Mouse (Mus musculus) brown adipose tissue, adult 24 weeks (tissue): Measurements from ENCODE around the gene Ugt1a1. TPM values are rescaled to one million over a fixed set of nuclear protein-coding genes. Genes with fewer than 3 reads are reported as not detected.
"Not testable (repeated sequence)": the region's sequence is repeated elsewhere in the genome, so short reads cannot be mapped to it uniquely, and the experiment has no call there.

ENCODE experiments used
- H3K27ac ChIP-seq: fragments of 200-500 bp; replicated peaks from 2 replicates; pipeline ENCODE4 v1.5.1; 2012; ENCODE audit warnings: low read depth, mild to moderate bottlenecking, low read length
- H3K4me1 ChIP-seq: fragments of 200-500 bp; 2 replicates; pipeline ENCODE4 v1.6.1; 2012; ENCODE audit warnings: low read length, mixed read lengths; ENCODE audit not compliant: control insufficient read depth, insufficient read depth, insufficient read length
- H3K4me3 ChIP-seq: fragments of 200-500 bp; 2 replicates; pipeline ENCODE4 v1.5.1; 2012; ENCODE audit warnings: low read depth, mild to moderate bottlenecking, low read length, moderate library complexity; ENCODE audit not compliant: insufficient read depth
- polyA plus RNA-seq: library from polyadenylated mRNA; stranded (reverse); fragments of >200 nt; gene quantifications from 2 replicates; pipeline ENCODE4 v1.2.4, GENCODE M21; 2012; ENCODE audit not compliant: missing spikeins, insufficient read depth, insufficient read length

The Ugt1a1 gene
- polyA plus RNA-seq = 0.95 TPM in 1 of 2 replicates, not detected in the other

- Histone ChIP-seq H3K4me1 (no peaks in the 10 kb centered on the region), H3K4me3 (no peak within 1 kb of the TSS)
These were observed at the start of gene Ugt1a1 for GRCm38 (mm10) chr1:88211812-88212211. Gene Ugt1a1 (plus strand): TSS chr1:88211959.

GRCm38 (mm10) chr1:88165711-88166110, 46.0 kb upstream of the Ugt1a1 start, which contains the start of gene Ugt1a5:
Gene Ugt1a5 (plus strand): TSS chr1:88166012.
- H3K27ac ChIP-seq = no peak within 1 kb of the TSS
- H3K4me1 ChIP-seq = no peaks in the 10 kb centered on the region
- no peak within 1 kb of the TSS for H3K4me3 ChIP-seq

More at GRCm38 (mm10) chr1:88211812-88212211, at the start of gene Ugt1a1:
- H3K27ac ChIP-seq = no peak within 1 kb of the TSS

GRCm38 (mm10) chr1:88172190-88172589, 39.6 kb upstream of the Ugt1a1 start:
- not testable (repeated sequence) for H3K4me1 ChIP-seq, H3K4me3 ChIP-seq, H3K27ac ChIP-seq

- no peak overlapping the region for H3K27ac ChIP-seq
- H3K4me1 ChIP-seq = no peaks in the 10 kb centered on the region
These were observed 32.1 kb upstream of the Ugt1a1 start for GRCm38 (mm10) chr1:88179657-88180056.

DNA sequence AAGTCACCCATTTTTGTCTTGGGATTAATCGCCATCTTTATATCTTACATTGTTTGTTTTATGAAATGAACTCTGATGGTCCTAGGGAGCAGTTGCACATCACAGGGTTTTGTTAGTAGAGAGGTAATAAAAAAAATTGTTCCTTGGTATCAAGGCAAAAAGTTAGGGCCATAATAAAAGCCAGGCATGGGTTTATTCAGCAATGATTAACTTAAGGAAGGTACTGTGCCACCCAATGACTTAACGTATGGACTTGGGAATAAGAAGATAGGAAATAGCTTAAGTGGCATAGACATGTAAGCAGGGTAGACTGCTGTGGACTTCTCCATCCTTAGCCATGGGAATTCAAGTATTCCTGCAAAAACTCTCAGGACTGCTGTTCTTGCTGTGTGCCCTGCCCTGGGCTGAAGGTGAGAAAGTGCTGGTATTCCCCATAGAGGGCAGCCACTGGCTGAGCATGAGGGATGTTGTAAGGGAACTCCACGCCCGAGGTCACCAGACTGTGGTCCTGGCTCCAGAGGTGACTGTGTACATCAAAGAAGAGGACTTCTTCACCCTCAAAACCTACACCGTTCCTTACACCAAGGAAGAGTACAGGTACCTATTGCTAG, 25.3 kb upstream of the Ugt1a1 start:
- Histone ChIP-seq H3K4me1 (no peaks in the 10 kb centered on the region), H3K4me3 (no peak overlapping the region), H3K27ac (no peak overlapping the region)

More at GRCm38 (mm10) chr1:88179657-88180056, 32.1 kb upstream of the Ugt1a1 start:
- H3K4me3 ChIP-seq = no peak overlapping the region

- Histone ChIP-seq H3K4me3 (no peak overlapping the region), H3K4me1 (no peaks in the 10 kb centered on the region), H3K27ac (no peak overlapping the region)
These were observed 19.6 kb upstream of the Ugt1a1 start for GRCm38 (mm10) chr1:88192136-88192535.

- no peaks in the 10 kb centered on the region for H3K4me1 ChIP-seq
- H3K4me3 ChIP-seq = no peak overlapping the region
- H3K27ac ChIP-seq = no peak overlapping the region
These were observed 16.1 kb upstream of the Ugt1a1 start for GRCm38 (mm10) chr1:88195687-88196086.

DNA sequence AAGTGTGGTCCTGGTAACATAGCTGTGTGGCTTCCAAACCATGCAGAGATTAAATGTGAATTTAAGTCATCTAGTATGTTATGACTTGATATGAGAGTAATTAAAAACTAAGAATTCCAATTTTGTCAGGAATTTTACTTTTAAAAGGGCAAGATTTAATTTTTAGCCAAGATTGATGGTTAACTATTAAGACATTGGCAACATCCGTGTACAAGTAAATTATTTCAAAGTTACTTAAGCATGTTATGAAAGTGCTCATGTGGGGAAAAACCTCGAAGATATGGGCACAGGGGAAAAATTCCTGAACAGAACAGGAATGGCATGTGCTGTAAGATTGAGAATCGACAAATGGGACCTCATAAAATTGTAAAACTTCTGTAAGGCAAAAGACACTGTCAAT, 14.3 kb upstream of the Ugt1a1 start:
- Histone ChIP-seq H3K4me1 (no peaks in the 10 kb centered on the region), H3K4me3 (no peak overlapping the region), H3K27ac (no peak overlapping the region)

DNA sequence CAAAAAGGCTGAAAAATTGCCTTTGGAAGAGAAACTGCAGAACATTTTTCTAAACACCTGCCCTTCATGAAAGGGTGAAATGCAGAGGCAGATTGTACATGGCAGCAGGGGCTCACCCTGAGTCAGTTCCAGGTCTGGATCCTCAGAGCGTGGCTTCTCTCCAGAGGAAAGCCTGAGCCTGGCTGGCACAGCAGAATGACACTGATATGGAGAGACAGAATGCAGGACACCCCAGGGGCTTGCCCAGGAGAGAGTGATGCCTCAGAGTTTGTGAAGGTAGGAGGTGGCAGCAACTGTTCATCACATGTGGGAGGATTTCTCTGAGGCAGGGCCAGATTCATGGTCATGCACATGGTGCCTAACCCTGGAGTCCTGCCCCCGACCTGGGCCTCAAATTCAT, 11.8 kb upstream of the Ugt1a1 start:
- no peak overlapping the region for H3K4me3 ChIP-seq
- H3K4me1 ChIP-seq = no peaks in the 10 kb centered on the region

GRCm38 (mm10) chr1:88200456-88200855, 11.3 kb upstream of the Ugt1a1 start, which contains the start of gene Ugt1a2:
Gene Ugt1a2 (plus strand): TSS chr1:88200601.
- H3K4me3 ChIP-seq = no peak within 1 kb of the TSS
- no peak within 1 kb of the TSS for H3K27ac ChIP-seq
- no peaks in the 10 kb centered on the region for H3K4me1 ChIP-seq

More for the DNA sequence above, 11.8 kb upstream of the Ugt1a1 start:
- H3K27ac ChIP-seq = no peak overlapping the region

DNA sequence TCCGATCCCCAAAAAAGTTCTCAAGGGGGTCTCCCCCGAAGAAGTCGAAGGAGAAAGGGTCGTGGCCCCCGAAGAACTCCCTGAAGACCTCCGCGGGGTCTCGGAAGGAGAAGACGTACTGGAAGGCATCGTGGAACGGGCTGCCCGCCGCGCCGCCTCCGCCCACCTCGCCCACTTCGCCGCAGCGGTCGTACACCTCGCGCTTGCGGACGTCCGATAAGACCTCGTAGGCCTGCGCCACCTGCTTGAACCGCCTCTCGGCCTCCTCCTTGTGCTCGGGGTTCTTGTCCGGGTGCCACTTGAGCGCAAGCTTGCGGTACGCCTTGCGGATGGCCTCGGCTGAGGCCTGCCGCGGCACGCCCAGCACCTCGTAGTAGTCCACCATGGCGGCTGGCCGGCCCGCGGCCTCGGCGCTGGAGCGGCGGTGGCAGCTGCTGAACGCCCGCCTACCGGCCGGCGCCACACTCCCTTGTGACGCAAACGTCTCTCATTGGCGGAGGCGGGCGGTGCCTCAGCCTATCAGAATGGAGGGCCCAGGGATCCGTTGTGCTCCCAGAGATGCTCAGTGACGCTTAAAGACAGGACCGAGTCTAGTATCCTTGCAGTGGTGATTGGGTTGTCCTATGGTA, 6.4 kb upstream of the Ugt1a1 start, which contains the start of gene Dnajb3:
TSS of gene Dnajb3 (minus strand) at position 489 of the 629 bp plus-strand sequence.
- Histone ChIP-seq H3K4me3 (peak within 1 kb of the TSS; percentile 71), H3K27ac (no peak within 1 kb of the TSS), H3K4me1 (no peaks in the 10 kb centered on the region)

- no peaks in the 10 kb centered on the region for H3K4me1 ChIP-seq
- no peak overlapping the region for H3K27ac ChIP-seq
- H3K4me3 ChIP-seq = no peak overlapping the region
These were observed 4.8 kb upstream of the Ugt1a1 start for GRCm38 (mm10) chr1:88206843-88207479.

DNA sequence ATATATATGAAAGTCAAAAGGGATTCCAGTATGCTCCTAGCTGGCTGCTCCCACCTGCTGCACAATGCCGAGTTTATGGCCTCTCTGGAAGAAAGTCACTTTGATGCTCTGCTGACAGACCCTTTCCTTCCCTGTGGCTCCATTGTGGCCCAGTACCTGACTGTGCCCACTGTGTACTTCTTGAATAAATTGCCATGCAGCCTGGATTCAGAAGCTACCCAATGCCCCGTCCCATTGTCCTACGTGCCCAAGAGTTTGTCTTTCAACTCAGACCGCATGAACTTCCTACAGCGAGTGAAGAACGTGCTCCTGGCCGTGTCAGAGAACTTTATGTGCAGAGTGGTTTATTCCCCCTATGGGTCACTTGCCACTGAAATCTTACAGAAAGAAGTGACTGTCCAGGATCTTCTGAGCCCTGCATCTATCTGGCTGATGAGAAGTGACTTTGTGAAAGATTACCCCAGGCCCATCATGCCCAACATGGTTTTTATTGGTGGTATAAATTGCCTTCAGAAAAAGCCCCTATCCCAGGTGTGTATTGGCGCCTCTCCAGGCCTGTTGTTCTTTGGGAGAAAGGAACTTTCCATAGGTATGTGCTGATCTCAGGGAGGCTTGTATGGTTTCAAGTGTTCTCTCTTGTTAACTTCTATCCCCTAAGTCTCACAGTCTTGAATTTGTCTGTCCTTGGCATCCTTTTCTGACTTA, 734 bp downstream of the Ugt1a1 start:
- Histone ChIP-seq H3K4me3 (no peak overlapping the region), H3K4me1 (no peaks in the 10 kb centered on the region), H3K27ac (no peak overlapping the region)

DNA sequence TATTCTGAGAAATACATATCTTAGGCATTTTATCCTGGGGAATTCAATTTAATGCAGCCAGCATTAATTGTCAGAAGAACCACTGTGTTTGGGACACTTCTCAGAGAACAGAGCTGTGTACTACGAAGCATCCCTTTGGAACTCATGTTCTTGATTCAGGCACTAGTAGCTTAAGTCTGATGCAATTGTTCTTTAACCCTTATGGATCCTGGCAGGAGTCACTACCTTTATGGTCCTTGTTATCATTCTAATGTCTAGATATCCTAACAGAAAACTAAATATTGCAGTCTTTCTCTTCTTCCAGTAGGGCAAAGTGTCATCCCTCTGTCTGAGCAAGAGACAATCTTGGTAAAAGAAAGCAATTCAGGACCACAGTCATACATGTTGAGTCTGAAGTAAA, 1.3 kb downstream of the Ugt1a1 start:
- Histone ChIP-seq H3K27ac (no peak overlapping the region), H3K4me3 (no peak overlapping the region), H3K4me1 (no peaks in the 10 kb centered on the region)
